Mouse (Mus musculus): Measurements from ENCODE around the gene Noc2l.

DNA sequence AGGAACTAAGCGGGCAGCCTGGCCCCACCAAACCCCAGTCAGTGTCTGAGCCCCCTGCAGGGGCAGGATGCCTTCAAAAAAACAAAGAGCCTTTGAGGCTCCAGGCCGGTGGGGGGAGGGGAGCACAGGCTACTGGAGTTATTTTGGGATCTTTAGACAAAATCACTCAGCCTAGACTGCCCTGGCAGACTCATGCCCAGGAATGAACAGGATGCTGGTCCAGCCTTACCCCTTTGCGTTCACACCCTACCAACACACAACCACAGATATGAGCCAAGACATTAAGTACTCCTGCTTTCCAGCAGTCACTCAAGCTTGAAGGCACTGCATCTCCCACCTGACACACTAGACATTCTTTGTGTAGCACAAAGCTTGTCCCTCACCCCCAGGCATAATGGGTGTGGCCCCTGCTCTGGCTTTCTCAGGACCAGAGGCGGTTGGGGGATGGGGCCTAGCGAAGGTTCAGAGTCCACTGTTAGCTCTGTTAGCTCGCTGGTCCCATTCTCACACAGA lies 46.9 kb upstream of the Noc2l start:
- TF ChIP-seq MAX (IDR thresholded peaks at IDR 0.05; ENCODE audit: low read length), result no peak
- TF ChIP-seq BHLHE40 (IDR thresholded peaks at IDR 0.05; ENCODE audit: borderline replicate concordance, low read depth, low read length), result no peak
- no peak for TF ChIP-seq NRF1 (IDR thresholded peaks at IDR 0.05; ENCODE audit: insufficient read depth, low read depth, low read length, poor library complexity, severe bottlenecking)
- TF ChIP-seq SMC3 (IDR thresholded peaks at IDR 0.05; ENCODE audit: low read depth, low read length), result no peak
- no peak for TF ChIP-seq NELFE (IDR thresholded peaks at IDR 0.05; ENCODE audit: low read depth, low read length)
- no peak for TF ChIP-seq CTCF (IDR thresholded peaks at IDR 0.05 in 2 of 3, conservative IDR thresholded peaks at IDR 0.05 in 1 of 3; ENCODE audit: control insufficient read depth in 1 of 3, insufficient read depth in 1 of 3, low read depth in 2 of 3, low read length in 3 of 3, poor library complexity in 1 of 3, severe bottlenecking in 1 of 3)
- TF ChIP-seq ZMIZ1 (IDR thresholded peaks at IDR 0.05; ENCODE audit: low read depth, low read length), result no peak
- no peak for TF ChIP-seq POLR2A (IDR thresholded peaks at IDR 0.05; ENCODE audit: control insufficient read depth in 1 of 2, insufficient read depth in 1 of 2, low read depth in 1 of 2, low read length in 2 of 2, poor library complexity in 1 of 2)

Measured in MEL (cell line).